Comparison of ENCODE assay signal across 8 mouse cellular contexts in the genomic region with DNA sequence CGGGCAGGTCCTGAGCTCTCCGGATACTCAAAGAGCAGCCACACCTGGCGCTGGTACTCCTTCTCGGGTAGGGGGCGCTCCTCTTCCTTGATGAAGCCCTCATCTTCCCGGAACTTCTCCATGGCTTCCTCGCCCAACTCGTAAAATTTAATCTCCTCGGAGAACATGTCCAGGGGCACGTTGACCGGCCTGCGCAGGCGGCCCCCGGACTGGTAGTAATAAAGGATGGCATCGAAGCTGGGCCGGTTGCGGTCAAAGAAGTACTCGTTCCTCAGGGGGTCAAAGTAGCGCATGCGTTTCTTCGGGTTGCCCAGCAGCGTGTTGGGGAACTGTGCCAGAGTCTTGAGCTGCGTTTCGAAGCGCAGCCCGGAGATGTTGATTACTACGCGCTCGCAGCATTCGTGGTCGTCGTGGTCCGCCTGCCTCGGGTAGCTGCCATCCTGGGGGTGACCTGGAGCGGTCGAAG. TPM values are rescaled to one million over a fixed set of nuclear protein-coding genes. Genes with fewer than 3 reads are reported as not detected.
A peak's percentile ranks its signal among the peaks of the same experiment; 100 is the strongest.
DNase-seq lines count a peak whose midpoint lies in the region; ATAC-seq and TF ChIP-seq lines count a peak whose summit lies in the region.

No protein-coding gene starts in this region.

- H3K4me2 ChIP-seq in heart, embryonic 14.5 days (ENCODE audit: low read length) = peak overlapping the region; percentile 94
- no peak overlapping the region for H3K4me2 ChIP-seq in liver, embryonic 14.5 days (ENCODE audit: low read depth)

- TF ChIP-seq CTCF in liver, embryonic 14.5 days (IDR thresholded peaks at IDR 0.05; ENCODE audit: low read depth) = 0 out of 2 replicates have a peak, but pooled peaks have one; percentile 5

- H3K36me3 ChIP-seq in heart, embryonic 14.5 days (ENCODE audit: control insufficient read depth, insufficient read depth, low read length) = no peaks in the 10 kb centered on the region
- no peaks in the 10 kb centered on the region for H3K36me3 ChIP-seq in liver, embryonic 14.5 days (replicated peaks; ENCODE audit: control insufficient read depth, insufficient read depth, low read depth)

- no peak for ATAC-seq in heart, embryonic 14.5 days (ENCODE audit: insufficient number of reproducible peaks, insufficient read depth, low FRiP score, low read depth)
- no peak for ATAC-seq in liver, embryonic 14.5 days (ENCODE audit: insufficient read depth)
- ATAC-seq in megakaryocyte-erythroid progenitor cell, adult 5-6 weeks (replicated peaks; ENCODE audit: low FRiP score, low TSS enrichment, poor library complexity, severe bottlenecking) = no peak

- no peak overlapping the region for H3K27ac ChIP-seq in heart, embryonic 14.5 days (replicated peaks in 1 of 2; ENCODE audit: control insufficient read depth in 1 of 2, insufficient read depth in 1 of 2, low read depth in 2 of 2, low read length in 2 of 2)
- no peak overlapping the region for H3K27ac ChIP-seq in liver, embryonic 14.5 days

- H3K9me3 ChIP-seq in heart, embryonic 14.5 days (ENCODE audit: control insufficient read depth, low read length) = no peaks in the 10 kb centered on the region
- no peaks in the 10 kb centered on the region for H3K9me3 ChIP-seq in liver, embryonic 14.5 days (ENCODE audit: control insufficient read depth, low read length)

- H3K9ac ChIP-seq in heart, embryonic 14.5 days (ENCODE audit: low read length) = no peak overlapping the region
- no peak overlapping the region for H3K9ac ChIP-seq in liver, embryonic 14.5 days (replicated peaks)

- no peak for TF ChIP-seq EP300 in liver, embryonic 14.5 days (IDR thresholded peaks at IDR 0.05; ENCODE audit: low read depth)

- 2% methylated on average over 36 of the region's 36 CpGs for WGBS in heart, embryonic 14.5 days
- 5% methylated on average over 36 of the region's 36 CpGs for WGBS in liver, embryonic 14.5 days (ENCODE audit: insufficient replicate concordance)

- peaks cover 8 to 30% of the 10 kb centered on the region in 2 experiments for H3K4me1 ChIP-seq in heart, embryonic 14.5 days (ENCODE audit: control insufficient read depth in 2 of 2, insufficient read depth in 2 of 2, low read length in 2 of 2)
- H3K4me1 ChIP-seq in liver, embryonic 14.5 days (replicated peaks; ENCODE audit: control insufficient read depth in 2 of 2, insufficient read depth in 2 of 2, low read length in 1 of 2) = no peaks in the 10 kb centered on the region

- peak; percentile 65 for DNase-seq in layer of hippocampus, adult 11-12 months (ENCODE audit: low spot score)
- DNase-seq in layer of hippocampus, adult 9-10 months (ENCODE audit: low spot score) = no peak
- DNase-seq in cerebellum, postnatal 36 days = peak; percentile 76 to 82
- DNase-seq in kidney, postnatal 14 days = peak; percentile 24
- DNase-seq in liver, embryonic 14.5 days (ENCODE audit: low read depth in 3 of 3, low spot score in 3 of 3) = no peak
- peak; percentile 33 to 43 for DNase-seq in right cerebral cortex, postnatal 36 days (ENCODE audit: low spot score in 2 of 2)

- peaks cover 96% of the 10 kb centered on the region for H3K27me3 ChIP-seq in heart, embryonic 14.5 days (ENCODE audit: control insufficient read depth, insufficient read depth, low read length)
- peaks cover 54% of the 10 kb centered on the region for H3K27me3 ChIP-seq in liver, embryonic 14.5 days (ENCODE audit: control insufficient read depth, insufficient read depth, low read length)

- peak overlapping the region; percentile 25 to 48 for H3K4me3 ChIP-seq in heart, embryonic 14.5 days (ENCODE audit: control insufficient read depth in 1 of 2, insufficient read depth in 1 of 2, low read depth in 1 of 2, low read length in 2 of 2)
- H3K4me3 ChIP-seq in liver, embryonic 14.5 days (ENCODE audit: insufficient read depth in 1 of 2, low read depth in 2 of 2, low read length in 2 of 2) = no peak overlapping the region

RNA-seq across cellular contexts. Expression of a gene that starts 3.3 kb away (rescaled TPM):
- polyA plus RNA-seq in heart, embryonic 14.5 days (2014; fragmentation: Nextera tagmentation; extraction: Ambion mirVana) = 0.09 TPM in 1 of 2 replicates, not detected in the other
- not detected in 2 replicates for polyA plus RNA-seq in liver, embryonic 14.5 days (2012; rRNA removed)
- polyA plus RNA-seq in liver, embryonic 14.5 days (2014; fragmentation: Nextera tagmentation; extraction: Ambion mirVana) = not detected in 2 replicates
- not detected in 2 replicates for total RNA-seq in megakaryocyte-erythroid progenitor cell, adult 5-6 weeks (2014; fragmentation: Nextera tagmentation)
- total RNA-seq in megakaryocyte-erythroid progenitor cell, adult 5-6 weeks (2017) = not detected in 2 replicates

Comparison
In these comparisons a context has a peak if more than half of its experiments do, and no peak if none do; other contexts are left out.
1. DNase-seq: peak in layer of hippocampus, adult 11-12 months (single experiment), cerebellum, postnatal 36 days (2 of 2), kidney, postnatal 14 days (single experiment) and right cerebral cortex, postnatal 36 days (2 of 2); none in layer of hippocampus, adult 9-10 months (single experiment) and liver, embryonic 14.5 days (0 of 3).
2. H3K4me3 ChIP-seq: peak in heart, embryonic 14.5 days (2 of 2); none in liver, embryonic 14.5 days (0 of 2).